Mouse (Mus musculus) lung, embryonic 14.5 days (tissue): ENCODE data around the gene Mb. TPM values are rescaled to one million over a fixed set of nuclear protein-coding genes. Genes with fewer than 3 reads are reported as not detected.

ENCODE experiments used
- ATAC-seq: fragments of 200-750 bp; cut with Nextera tagmentation; 2 replicates; pipeline ENCODE4 v1.8.0; 2017; ENCODE audit warnings: mild to moderate bottlenecking, moderate TSS enrichment, moderate library complexity; ENCODE audit not compliant: insufficient read depth
- DNase-seq: peaks from one replicate; pipeline ENCODE4 v3.0.0-alpha.2; 2015
- H3K27ac ChIP-seq: fragments of 300-500 bp; sonication (generic); 2 replicates; pipeline ENCODE4 v1.5.1; 2014; ENCODE audit warnings: low read depth, mild to moderate bottlenecking, moderate library complexity
- H3K27me3 ChIP-seq: fragments of 300-500 bp; sonication (generic); 2 replicates; pipeline ENCODE4 v1.6.1; 2014; ENCODE audit warnings: low read length, control low read depth; ENCODE audit not compliant: insufficient read depth
- H3K36me3 ChIP-seq: fragments of 300-500 bp; sonication (generic); 2 replicates; pipeline ENCODE4 v1.6.1; 2014; ENCODE audit warnings: control low read depth; ENCODE audit not compliant: insufficient read depth
- H3K4me1 ChIP-seq: fragments of 300-500 bp; sonication (generic); 2 replicates; pipeline ENCODE4 v1.6.1; 2014; ENCODE audit warnings: antibody characterized with exemption, control low read depth; ENCODE audit not compliant: insufficient read depth
- H3K4me2 ChIP-seq: fragments of 300-500 bp; sonication (generic); 2 replicates; pipeline ENCODE4 v1.6.1; 2014; ENCODE audit warnings: mild to moderate bottlenecking
- H3K4me3 ChIP-seq: fragments of 300-500 bp; sonication (generic); 2 replicates; pipeline ENCODE4 v1.5.1; 2014; ENCODE audit warnings: low read depth, low read length
- H3K9ac ChIP-seq: fragments of 300-500 bp; sonication (generic); 2 replicates; pipeline ENCODE4 v1.6.1; 2014
- H3K9me3 ChIP-seq: fragments of 300-500 bp; sonication (generic); 2 replicates; pipeline ENCODE4 v1.6.1; 2016; ENCODE audit warnings: low read depth, low read length, control low read depth
- CTCF ChIP-seq: IDR thresholded peaks from 2 replicates; pipeline ENCODE4 v1.5.1; 2016; ENCODE audit warnings: antibody characterized with exemption, low read depth
- WGBS: fragments of 180-500 bp; shearing (Covaris S2); extraction: QIAGEN DNeasy Blood & Tissue Kit; methylation state at CpG from one replicate; pipeline ENCODE4 v1.1.7; 2014; 5-methylcytosine and 5-hydroxymethylcytosine counted together
- polyA plus RNA-seq: library from polyadenylated mRNA; unstranded; fragments of >200 nt; fragmentation: Nextera tagmentation; extraction: Ambion mirVana; gene quantifications from 2 replicates; pipeline ENCODE4 v1.2.1, GENCODE M21; 2014

Gene Mb
- polyA plus RNA-seq, 1 experiment from 2014 or later, result 1.3 TPM

DNA sequence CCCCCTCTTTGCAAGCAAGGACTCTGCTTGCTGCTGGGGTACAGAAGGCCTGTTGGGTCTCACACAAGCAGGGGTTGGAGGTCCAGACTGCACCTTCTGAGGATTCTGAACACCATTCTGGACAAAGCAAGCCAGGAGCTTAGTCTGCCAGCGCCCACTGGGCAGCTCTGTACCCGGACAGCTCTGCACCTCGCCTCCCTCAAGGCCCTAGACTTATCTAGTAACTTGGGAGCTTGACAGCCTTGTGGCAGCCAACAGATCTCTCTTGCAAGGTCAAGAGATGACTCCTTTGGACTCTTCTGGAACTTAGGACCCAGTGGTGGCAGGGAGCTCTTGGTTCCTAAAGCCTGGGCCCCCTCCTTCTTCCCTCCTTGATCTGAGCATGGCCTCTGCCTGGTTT lies 23.4 kb downstream of the Mb start:
- Histone ChIP-seq H3K4me3 (no peak overlapping the region), H3K36me3 (no peaks in the 10 kb centered on the region), H3K4me2 (no peak overlapping the region), H3K4me1 (no peaks in the 10 kb centered on the region), H3K27me3 (no peaks in the 10 kb centered on the region), H3K27ac (no peak overlapping the region), H3K9ac (no peak overlapping the region), H3K9me3 (no peaks in the 10 kb centered on the region)
- DNase-seq (no peak), ATAC-seq (no peak)
- no peak for TF ChIP-seq CTCF
- WGBS, result 84% methylated on average over 3 of the region's 3 CpGs

- no peaks in the 10 kb centered on the region for H3K36me3 ChIP-seq
- TF ChIP-seq CTCF, result no peak
- ATAC-seq (no peak), DNase-seq (no peak)
- H3K4me2 ChIP-seq, result no peak overlapping the region
- H3K9ac ChIP-seq, result no peak overlapping the region
- H3K4me3 ChIP-seq, result no peak overlapping the region
- no peak overlapping the region for H3K27ac ChIP-seq
- no peaks in the 10 kb centered on the region for H3K27me3 ChIP-seq
- 74% methylated on average over 5 of the region's 5 CpGs for WGBS
- H3K4me1 ChIP-seq, result no peaks in the 10 kb centered on the region
- no peaks in the 10 kb centered on the region for H3K9me3 ChIP-seq
Measured at GRCm38 (mm10) chr15:77025884-77026583, 24.4 kb downstream of the Mb start.

GRCm38 (mm10) chr15:77022401-77022957 lies 28.0 kb downstream of the Mb start:
- Histone ChIP-seq H3K27me3 (no peaks in the 10 kb centered on the region), H3K4me1 (no peaks in the 10 kb centered on the region), H3K9ac (no peak overlapping the region), H3K4me3 (no peak overlapping the region), H3K36me3 (no peaks in the 10 kb centered on the region), H3K27ac (no peak overlapping the region), H3K9me3 (no peaks in the 10 kb centered on the region), H3K4me2 (no peak overlapping the region)
- TF ChIP-seq CTCF, result no peak
- 64% methylated on average over 5 of the region's 5 CpGs for WGBS
- no peak for DNase-seq
- ATAC-seq, result no peak

DNA sequence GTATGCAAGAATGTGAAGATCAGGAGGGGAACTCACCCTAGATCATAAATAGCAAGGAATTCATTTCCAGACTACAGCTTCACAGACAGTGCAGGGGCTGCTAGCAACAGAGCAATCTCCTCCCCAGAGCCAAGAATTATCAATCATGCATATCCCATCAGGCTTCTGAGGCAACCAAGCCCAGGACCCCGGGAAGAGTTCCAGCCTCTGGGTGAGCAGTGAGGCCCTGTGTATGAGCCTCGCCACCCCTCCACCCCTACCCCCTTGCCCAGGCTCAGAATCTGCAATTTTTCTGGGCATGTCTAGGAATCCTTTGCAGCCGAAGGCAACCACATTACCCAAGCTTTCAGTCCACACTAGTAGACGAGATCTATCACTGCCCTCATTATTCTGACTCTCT lies 28.6 kb downstream of the Mb start:
- no peaks in the 10 kb centered on the region for H3K4me1 ChIP-seq
- ATAC-seq (no peak), DNase-seq (no peak)
- no peaks in the 10 kb centered on the region for H3K27me3 ChIP-seq
- H3K36me3 ChIP-seq, result no peaks in the 10 kb centered on the region
- TF ChIP-seq CTCF, result no peak
- 53% methylated on average over 4 of the region's 4 CpGs for WGBS
- H3K4me2 ChIP-seq, result no peak overlapping the region
- no peaks in the 10 kb centered on the region for H3K9me3 ChIP-seq
- H3K4me3 ChIP-seq, result no peak overlapping the region
- no peak overlapping the region for H3K27ac ChIP-seq
- no peak overlapping the region for H3K9ac ChIP-seq

- Histone ChIP-seq H3K9ac (no peak overlapping the region), H3K27me3 (no peaks in the 10 kb centered on the region), H3K27ac (no peak overlapping the region), H3K4me1 (no peaks in the 10 kb centered on the region), H3K9me3 (no peaks in the 10 kb centered on the region), H3K36me3 (no peaks in the 10 kb centered on the region), H3K4me2 (no peak overlapping the region), H3K4me3 (no peak overlapping the region)
- no peak for ATAC-seq
- no peak for DNase-seq
- 80% methylated on average over 3 of the region's 3 CpGs for WGBS
- no peak for TF ChIP-seq CTCF
Measured at GRCm38 (mm10) chr15:77021056-77021455, 29.4 kb downstream of the Mb start.

GRCm38 (mm10) chr15:77020136-77020535 lies 30.3 kb downstream of the Mb start:
- no peak overlapping the region for H3K4me2 ChIP-seq
- no peak for ATAC-seq
- no peak for TF ChIP-seq CTCF

DNA sequence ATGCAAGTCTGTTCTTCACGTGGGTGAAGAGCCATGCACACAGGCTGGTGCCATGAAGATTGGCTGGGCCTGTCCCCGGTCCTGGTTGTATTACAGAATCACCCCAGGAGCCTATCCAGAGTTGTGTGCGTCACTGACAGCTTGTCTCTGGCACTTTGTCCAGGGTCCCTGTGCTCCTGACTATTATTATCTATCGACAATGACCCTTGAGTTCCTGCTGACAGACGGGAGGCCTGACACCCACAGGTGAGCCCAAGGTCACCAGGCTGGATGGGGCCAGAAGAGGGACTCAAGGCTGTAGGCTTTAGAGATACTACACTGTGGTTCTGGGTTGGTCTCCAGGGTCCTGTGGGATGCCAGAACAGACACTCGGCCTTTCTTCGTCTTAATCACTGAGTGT lies 30.9 kb downstream of the Mb start:
- Histone ChIP-seq H3K9me3 (no peaks in the 10 kb centered on the region), H3K4me3 (no peak overlapping the region), H3K36me3 (no peaks in the 10 kb centered on the region), H3K4me1 (peaks cover 5% of the 10 kb centered on the region), H3K9ac (no peak overlapping the region), H3K27ac (no peak overlapping the region), H3K4me2 (no peak overlapping the region), H3K27me3 (no peaks in the 10 kb centered on the region)
- no peak for DNase-seq
- no peak for TF ChIP-seq CTCF
- 49% methylated on average over 7 of the region's 7 CpGs for WGBS
- no peak for ATAC-seq

More at GRCm38 (mm10) chr15:77020136-77020535, 30.3 kb downstream of the Mb start:
- Histone ChIP-seq H3K27me3 (no peaks in the 10 kb centered on the region), H3K27ac (no peak overlapping the region), H3K9me3 (no peaks in the 10 kb centered on the region), H3K4me1 (no peaks in the 10 kb centered on the region), H3K9ac (no peak overlapping the region), H3K36me3 (no peaks in the 10 kb centered on the region), H3K4me3 (no peak overlapping the region)
- 64% methylated on average over 4 of the region's 4 CpGs for WGBS
- no peak for DNase-seq
